Mouse (Mus musculus): ENCODE results near the gene Acot8. TPM values are rescaled to one million over a fixed set of nuclear protein-coding genes. Genes with fewer than 3 reads are reported as not detected.

The Acot8 gene
- polyA plus RNA-seq, 1 experiment: 7.0 TPM

GRCm38 (mm10) chr2:164770279-164770678 lies 34.4 kb downstream of the Acot8 start:
- H3K36me3 ChIP-seq (ENCODE audit: control insufficient read depth): peaks cover 88% of the 10 kb centered on the region
- peak overlapping the region; percentile 74 for H3K4me3 ChIP-seq (replicated peaks)
- no peaks in the 10 kb centered on the region for H3K9me3 ChIP-seq (ENCODE audit: control insufficient read depth, low read length)
- peaks cover 72% of the 10 kb centered on the region for H3K4me1 ChIP-seq (ENCODE audit: control insufficient read depth)
- TF ChIP-seq GATA1 (IDR thresholded peaks at IDR 0.05; ENCODE audit: low read length) (peak; percentile 53; the same call in 1 of the 2 replicates), TAL1 (IDR thresholded peaks at IDR 0.05; ENCODE audit: low read length) (no peak)
- H3K27me3 ChIP-seq (ENCODE audit: control insufficient read depth): no peaks in the 10 kb centered on the region

GRCm38 (mm10) chr2:164769258-164770037 lies 35.2 kb downstream of the Acot8 start, which contains the start of gene Ube2c:
Ube2c (plus strand) TSS chr2:164769898.
- no peaks in the 10 kb centered on the region for H3K27me3 ChIP-seq (ENCODE audit: control insufficient read depth)
- TF ChIP-seq GATA1 (IDR thresholded peaks at IDR 0.05; ENCODE audit: low read length): no peak
- no peak for TF ChIP-seq TAL1 (IDR thresholded peaks at IDR 0.05; ENCODE audit: low read length)
- H3K4me3 ChIP-seq (replicated peaks): peak within 1 kb of the TSS; percentile 74
- peaks cover 67% of the 10 kb centered on the region for H3K4me1 ChIP-seq (ENCODE audit: control insufficient read depth)
- H3K36me3 ChIP-seq (ENCODE audit: control insufficient read depth): peaks cover 89% of the 10 kb centered on the region
- no peaks in the 10 kb centered on the region for H3K9me3 ChIP-seq (ENCODE audit: control insufficient read depth, low read length)

- peaks cover 62% of the 10 kb centered on the region for H3K4me1 ChIP-seq (ENCODE audit: control insufficient read depth)
- H3K9me3 ChIP-seq (ENCODE audit: control insufficient read depth, low read length): no peaks in the 10 kb centered on the region
- H3K36me3 ChIP-seq (ENCODE audit: control insufficient read depth): peaks cover 85% of the 10 kb centered on the region
- no peak for TF ChIP-seq TAL1 (IDR thresholded peaks at IDR 0.05; ENCODE audit: low read length)
- TF ChIP-seq GATA1 (IDR thresholded peaks at IDR 0.05; ENCODE audit: low read length): no peak
- peak overlapping the region; percentile 42 for H3K4me3 ChIP-seq (replicated peaks)
- no peaks in the 10 kb centered on the region for H3K27me3 ChIP-seq (ENCODE audit: control insufficient read depth)
These were observed 36.7 kb downstream of the Acot8 start for GRCm38 (mm10) chr2:164767812-164768540.

- Histone ChIP-seq H3K9me3 (ENCODE audit: control insufficient read depth, low read length) (no peaks in the 10 kb centered on the region), H3K4me1 (ENCODE audit: control insufficient read depth) (peaks cover 62% of the 10 kb centered on the region), H3K4me3 (replicated peaks) (no peak overlapping the region), H3K27me3 (ENCODE audit: control insufficient read depth) (no peaks in the 10 kb centered on the region), H3K36me3 (ENCODE audit: control insufficient read depth) (peaks cover 85% of the 10 kb centered on the region)
- TF ChIP-seq TAL1 (IDR thresholded peaks at IDR 0.05; ENCODE audit: low read length) (no peak), GATA1 (IDR thresholded peaks at IDR 0.05; ENCODE audit: low read length) (no peak)
These were observed 38.8 kb downstream of the Acot8 start for GRCm38 (mm10) chr2:164765841-164766240.

- Histone ChIP-seq H3K9me3 (ENCODE audit: control insufficient read depth, low read length) (no peaks in the 10 kb centered on the region), H3K36me3 (ENCODE audit: control insufficient read depth) (peaks cover 96% of the 10 kb centered on the region), H3K27me3 (ENCODE audit: control insufficient read depth) (no peaks in the 10 kb centered on the region), H3K4me3 (replicated peaks) (peak overlapping the region; percentile 28), H3K4me1 (ENCODE audit: control insufficient read depth) (peaks cover 80% of the 10 kb centered on the region)
- TF ChIP-seq GATA1 (IDR thresholded peaks at IDR 0.05; ENCODE audit: low read length) (peak; percentile 13; the same call in 1 of the 2 replicates), TAL1 (IDR thresholded peaks at IDR 0.05; ENCODE audit: low read length) (no peak)
These were observed 42.1 kb downstream of the Acot8 start for GRCm38 (mm10) chr2:164762593-164762992.

- Histone ChIP-seq H3K4me3 (replicated peaks) (peak overlapping the region; percentile 40), H3K27me3 (ENCODE audit: control insufficient read depth) (no peaks in the 10 kb centered on the region), H3K36me3 (ENCODE audit: control insufficient read depth) (peaks cover 96% of the 10 kb centered on the region), H3K4me1 (ENCODE audit: control insufficient read depth) (peaks cover 81% of the 10 kb centered on the region), H3K9me3 (ENCODE audit: control insufficient read depth, low read length) (no peaks in the 10 kb centered on the region)
- TF ChIP-seq GATA1 (IDR thresholded peaks at IDR 0.05; ENCODE audit: low read length): no peak
- no peak for TF ChIP-seq TAL1 (IDR thresholded peaks at IDR 0.05; ENCODE audit: low read length)
These were observed 42.7 kb downstream of the Acot8 start for GRCm38 (mm10) chr2:164761971-164762370.

GRCm38 (mm10) chr2:164761502-164761901 lies 43.2 kb downstream of the Acot8 start:
- TF ChIP-seq GATA1 (IDR thresholded peaks at IDR 0.05; ENCODE audit: low read length) (peak; percentile 88), TAL1 (IDR thresholded peaks at IDR 0.05; ENCODE audit: low read length) (peak; percentile 95)
- Histone ChIP-seq H3K27me3 (ENCODE audit: control insufficient read depth) (no peaks in the 10 kb centered on the region), H3K4me3 (replicated peaks) (peak overlapping the region; percentile 40), H3K36me3 (ENCODE audit: control insufficient read depth) (peaks cover 96% of the 10 kb centered on the region), H3K9me3 (ENCODE audit: control insufficient read depth, low read length) (peaks cover 4% of the 10 kb centered on the region), H3K4me1 (ENCODE audit: control insufficient read depth) (peaks cover 83% of the 10 kb centered on the region)

- Histone ChIP-seq H3K9me3 (ENCODE audit: control insufficient read depth, low read length) (peaks cover 9% of the 10 kb centered on the region), H3K4me1 (ENCODE audit: control insufficient read depth) (peaks cover 85% of the 10 kb centered on the region), H3K4me3 (replicated peaks) (peak overlapping the region; percentile 44), H3K27me3 (ENCODE audit: control insufficient read depth) (no peaks in the 10 kb centered on the region), H3K36me3 (ENCODE audit: control insufficient read depth) (peaks cover 96% of the 10 kb centered on the region)
- TF ChIP-seq GATA1 (IDR thresholded peaks at IDR 0.05; ENCODE audit: low read length): peak; percentile 98
- peak; percentile 98 for TF ChIP-seq TAL1 (IDR thresholded peaks at IDR 0.05; ENCODE audit: low read length)
These were observed 44.4 kb downstream of the Acot8 start for GRCm38 (mm10) chr2:164760059-164760833.

Measured in erythroblast, embryonic 14.5 days (primary cell).